Mouse (Mus musculus): ENCODE data around the gene Adora2b. TPM values are rescaled to one million over a fixed set of nuclear protein-coding genes. Genes with fewer than 3 reads are reported as not detected.

The Adora2b gene
- polyA plus RNA-seq, 1 experiment from 2014 or later, result 6.1 TPM

GRCm38 (mm10) chr11:62215107-62215506, 33.7 kb upstream of the Adora2b start:
- Histone ChIP-seq H3K4me3 (replicated peaks; ENCODE audit: low read depth, low read length) (no peak overlapping the region), H3K4me2 (ENCODE audit: low read length) (no peak overlapping the region), H3K9me3 (replicated peaks; ENCODE audit: low read length) (no peaks in the 10 kb centered on the region), H3K27ac (no peak overlapping the region), H3K9ac (ENCODE audit: low read depth, low read length) (no peak overlapping the region), H3K27me3 (ENCODE audit: insufficient read depth, low read length) (no peaks in the 10 kb centered on the region), H3K36me3 (ENCODE audit: insufficient read depth, low read length) (no peaks in the 10 kb centered on the region), H3K4me1 (replicated peaks; ENCODE audit: insufficient read depth, low read length) (no peaks in the 10 kb centered on the region)
- no peak for TF ChIP-seq CTCF (IDR thresholded peaks at IDR 0.05; ENCODE audit: low read depth)
- DNase-seq (ENCODE audit: low spot score), result no peak
- WGBS, result 76% methylated on average over 2 of the region's 2 CpGs
- ATAC-seq (replicated peaks; ENCODE audit: low FRiP score, low read depth), result no peak

GRCm38 (mm10) chr11:62217751-62218150, 31.0 kb upstream of the Adora2b start:
- H3K27ac ChIP-seq, result no peak overlapping the region
- H3K36me3 ChIP-seq (ENCODE audit: insufficient read depth, low read length), result no peaks in the 10 kb centered on the region
- TF ChIP-seq CTCF (IDR thresholded peaks at IDR 0.05; ENCODE audit: low read depth), result no peak
- H3K9me3 ChIP-seq (replicated peaks; ENCODE audit: low read length), result no peaks in the 10 kb centered on the region
- H3K9ac ChIP-seq (ENCODE audit: low read depth, low read length), result no peak overlapping the region
- ATAC-seq (replicated peaks; ENCODE audit: low FRiP score, low read depth), result no peak
- H3K4me1 ChIP-seq (replicated peaks; ENCODE audit: insufficient read depth, low read length), result 0 out of 2 replicates have a peak, but pooled peaks cover 8% of the 10 kb centered on the region
- H3K27me3 ChIP-seq (ENCODE audit: insufficient read depth, low read length), result no peaks in the 10 kb centered on the region
- no peak overlapping the region for H3K4me3 ChIP-seq (replicated peaks; ENCODE audit: low read depth, low read length)
- DNase-seq (ENCODE audit: low spot score), result no peak
- WGBS, result 67% methylated on average over 6 of the region's 6 CpGs
- no peak overlapping the region for H3K4me2 ChIP-seq (ENCODE audit: low read length)

DNA sequence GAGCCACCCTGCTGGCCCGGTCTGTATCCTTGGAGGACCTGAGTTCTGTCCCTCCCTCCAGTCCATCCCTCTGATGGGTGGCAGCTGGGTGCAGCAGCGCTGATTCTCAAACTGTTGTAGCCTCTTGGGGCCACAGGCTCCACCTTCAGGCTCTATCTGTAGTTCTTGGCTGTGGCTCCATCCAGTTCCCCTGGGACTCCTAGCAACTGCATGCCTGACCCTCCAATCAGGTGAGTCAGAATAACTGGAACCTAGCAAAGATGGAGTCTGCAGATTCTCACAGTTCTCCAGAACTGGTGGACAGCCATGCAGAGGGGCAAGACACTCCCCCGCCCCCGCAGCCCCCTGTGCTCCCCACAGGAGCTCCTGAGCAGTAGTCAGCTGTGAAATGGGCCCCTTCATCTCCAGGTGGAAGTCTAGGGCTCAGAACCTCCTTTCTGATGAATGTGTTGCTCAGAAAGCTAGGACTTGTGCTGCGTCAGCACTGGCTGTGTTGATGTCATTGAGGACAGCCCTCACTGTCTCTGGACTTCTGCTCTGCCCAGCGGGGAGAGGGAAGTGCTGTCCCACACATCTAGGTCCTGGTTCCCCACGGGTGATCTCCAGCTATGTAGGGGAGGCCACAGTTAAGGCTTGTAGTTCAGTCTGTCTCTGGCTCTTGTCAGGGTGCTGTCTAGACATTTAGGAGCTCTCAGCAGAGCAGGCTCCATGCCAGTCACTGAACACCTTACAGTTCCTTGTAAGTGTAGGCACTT, 27.9 kb upstream of the Adora2b start:
- Histone ChIP-seq H3K4me1 (replicated peaks; ENCODE audit: insufficient read depth, low read length) (0 out of 2 replicates have a peak, but pooled peaks cover 8% of the 10 kb centered on the region), H3K9me3 (replicated peaks; ENCODE audit: low read length) (no peaks in the 10 kb centered on the region), H3K36me3 (ENCODE audit: insufficient read depth, low read length) (no peaks in the 10 kb centered on the region), H3K4me3 (replicated peaks; ENCODE audit: low read depth, low read length) (no peak overlapping the region), H3K27me3 (ENCODE audit: insufficient read depth, low read length) (no peaks in the 10 kb centered on the region), H3K4me2 (ENCODE audit: low read length) (no peak overlapping the region), H3K9ac (ENCODE audit: low read depth, low read length) (no peak overlapping the region), H3K27ac (0 out of 2 replicates have a peak overlapping the region, but pooled peaks have one; percentile 5)
- ATAC-seq (replicated peaks; ENCODE audit: low FRiP score, low read depth), result peak; percentile 82
- DNase-seq (ENCODE audit: low spot score), result peak; percentile 29
- no peak for TF ChIP-seq CTCF (IDR thresholded peaks at IDR 0.05; ENCODE audit: low read depth)
- 63% methylated on average over 7 of the region's 7 CpGs for WGBS

DNA sequence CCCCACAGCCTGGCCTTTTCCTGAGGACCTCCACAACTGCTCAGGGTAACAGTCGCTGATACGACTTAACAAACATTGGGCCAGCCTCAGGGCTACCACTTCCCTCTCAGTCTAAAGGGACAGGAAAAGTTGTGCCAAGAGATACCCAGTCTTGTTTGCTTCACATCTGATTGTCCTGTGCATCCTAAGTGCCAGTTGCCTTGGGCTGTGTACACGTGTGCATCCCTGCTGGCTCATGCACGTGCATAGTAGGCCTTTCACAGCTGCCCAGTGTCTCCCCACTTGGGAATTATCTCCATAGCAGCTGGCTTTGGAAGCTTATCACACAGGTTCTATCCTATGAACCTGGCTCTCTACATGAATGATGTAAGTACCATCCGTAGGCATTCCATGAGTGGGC, 25.4 kb upstream of the Adora2b start:
- H3K27me3 ChIP-seq (ENCODE audit: insufficient read depth, low read length), result no peaks in the 10 kb centered on the region
- no peaks in the 10 kb centered on the region for H3K36me3 ChIP-seq (ENCODE audit: insufficient read depth, low read length)
- TF ChIP-seq CTCF (IDR thresholded peaks at IDR 0.05; ENCODE audit: low read depth), result no peak
- DNase-seq (ENCODE audit: low spot score), result no peak
- no peak overlapping the region for H3K27ac ChIP-seq
- H3K4me2 ChIP-seq (ENCODE audit: low read length), result no peak overlapping the region
- H3K4me3 ChIP-seq (replicated peaks; ENCODE audit: low read depth, low read length), result no peak overlapping the region
- no peak overlapping the region for H3K9ac ChIP-seq (ENCODE audit: low read depth, low read length)
- no peak for ATAC-seq (replicated peaks; ENCODE audit: low FRiP score, low read depth)
- H3K9me3 ChIP-seq (replicated peaks; ENCODE audit: low read length), result no peaks in the 10 kb centered on the region
- 0 out of 2 replicates have a peak, but pooled peaks cover 8% of the 10 kb centered on the region for H3K4me1 ChIP-seq (replicated peaks; ENCODE audit: insufficient read depth, low read length)
- WGBS, result 91% methylated on average over 5 of the region's 5 CpGs

- no peak for TF ChIP-seq CTCF (IDR thresholded peaks at IDR 0.05; ENCODE audit: low read depth)
- no peak overlapping the region for H3K9ac ChIP-seq (ENCODE audit: low read depth, low read length)
- H3K4me1 ChIP-seq (replicated peaks; ENCODE audit: insufficient read depth, low read length), result 0 out of 2 replicates have a peak, but pooled peaks cover 8% of the 10 kb centered on the region
- H3K27ac ChIP-seq, result no peak overlapping the region
- ATAC-seq (replicated peaks; ENCODE audit: low FRiP score, low read depth), result no peak
- DNase-seq (ENCODE audit: low spot score), result no peak
- H3K9me3 ChIP-seq (replicated peaks; ENCODE audit: low read length), result no peaks in the 10 kb centered on the region
- H3K36me3 ChIP-seq (ENCODE audit: insufficient read depth, low read length), result no peaks in the 10 kb centered on the region
- 90% methylated on average over 7 of the region's 7 CpGs for WGBS
- no peak overlapping the region for H3K4me2 ChIP-seq (ENCODE audit: low read length)
- no peaks in the 10 kb centered on the region for H3K27me3 ChIP-seq (ENCODE audit: insufficient read depth, low read length)
- no peak overlapping the region for H3K4me3 ChIP-seq (replicated peaks; ENCODE audit: low read depth, low read length)
Observed at GRCm38 (mm10) chr11:62223962-62224361, 24.8 kb upstream of the Adora2b start.

- 56% methylated on average over 4 of the region's 4 CpGs for WGBS
- Histone ChIP-seq H3K36me3 (ENCODE audit: insufficient read depth, low read length) (no peaks in the 10 kb centered on the region), H3K9ac (ENCODE audit: low read depth, low read length) (no peak overlapping the region), H3K9me3 (replicated peaks; ENCODE audit: low read length) (no peaks in the 10 kb centered on the region), H3K27ac (no peak overlapping the region), H3K4me3 (replicated peaks; ENCODE audit: low read depth, low read length) (no peak overlapping the region), H3K4me2 (ENCODE audit: low read length) (no peak overlapping the region), H3K4me1 (replicated peaks; ENCODE audit: insufficient read depth, low read length) (0 out of 2 replicates have a peak, but pooled peaks cover 8% of the 10 kb centered on the region), H3K27me3 (ENCODE audit: insufficient read depth, low read length) (no peaks in the 10 kb centered on the region)
- ATAC-seq (replicated peaks; ENCODE audit: low FRiP score, low read depth) (no peak), DNase-seq (ENCODE audit: low spot score) (peak; percentile 42)
- no peak for TF ChIP-seq CTCF (IDR thresholded peaks at IDR 0.05; ENCODE audit: low read depth)
Observed at GRCm38 (mm10) chr11:62224797-62225196, 24.0 kb upstream of the Adora2b start.
